Mouse (Mus musculus) effector memory CD4-positive, alpha-beta T cell, adult 5 months (primary cell): ENCODE measurements around the gene B3gnt9. TPM values are rescaled to one million over a fixed set of nuclear protein-coding genes. Genes with fewer than 3 reads are reported as not detected.

Experiments
- polyA plus RNA-seq: library from polyadenylated mRNA; unstranded; fragments of 100-300 nt; shearing (Covaris generic); gene quantifications from one replicate; pipeline ENCODE4 v1.2.1, GENCODE M21; 2017

The B3gnt9 gene
- polyA plus RNA-seq = 0.67 TPM

DNA sequence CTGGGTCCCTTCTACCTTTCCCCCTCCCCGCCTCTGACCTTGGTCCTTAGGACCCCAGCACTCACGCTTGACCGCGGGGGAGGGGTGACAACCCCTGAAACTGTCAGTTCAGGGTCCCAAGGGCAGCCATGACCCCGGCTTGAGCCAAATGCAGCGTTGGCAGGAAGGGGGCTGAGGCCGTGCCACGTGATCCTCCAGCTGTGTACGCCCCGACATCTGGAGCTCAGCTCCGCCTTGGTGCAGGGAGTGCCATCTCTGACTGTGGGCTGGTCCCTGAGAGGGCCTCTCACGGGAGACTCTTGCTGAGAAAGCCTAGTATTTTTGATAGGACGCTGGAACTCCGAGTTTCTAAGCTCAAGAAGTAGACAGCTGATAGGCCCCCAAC, at the start of gene B3gnt9:
TSS of gene B3gnt9 (minus strand) at position 188 of the 385 bp plus-strand sequence.

DNA sequence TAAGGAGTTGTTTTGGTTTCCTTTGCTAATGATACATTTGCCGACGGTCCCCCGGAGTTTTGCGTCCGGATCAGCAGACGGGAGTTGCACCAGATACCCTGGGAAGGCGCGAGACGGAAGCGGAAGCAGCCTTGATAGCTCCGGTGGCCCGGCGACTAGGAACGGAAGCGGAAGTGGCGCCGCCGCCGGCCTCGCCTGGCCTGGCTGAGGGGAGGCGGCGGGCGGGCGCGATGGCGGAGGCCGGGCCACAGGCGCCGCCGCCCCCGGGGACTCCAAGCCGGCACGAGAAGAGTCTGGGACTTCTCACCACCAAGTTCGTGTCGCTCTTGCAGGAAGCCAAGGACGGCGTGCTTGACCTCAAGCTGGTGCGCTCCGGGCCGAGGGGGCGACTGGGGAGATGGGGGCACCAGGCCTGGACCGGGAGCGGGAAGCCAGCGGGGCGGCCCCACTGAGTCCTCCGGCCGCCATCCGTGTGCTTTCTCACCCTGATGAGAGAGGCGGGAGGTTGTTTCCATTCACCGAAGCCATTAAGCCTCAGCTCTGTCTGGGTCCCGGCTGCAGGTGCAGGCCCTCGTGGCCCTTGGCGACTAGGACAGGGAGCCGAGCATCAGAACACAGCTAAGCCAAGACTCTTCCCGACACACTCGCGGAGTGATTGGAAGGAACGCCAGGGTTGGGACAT, 42.7 kb upstream of the B3gnt9 start, which contains the start of gene E2f4:
TSS of gene E2f4 (plus strand) at position 153 of the 682 bp plus-strand sequence.

DNA sequence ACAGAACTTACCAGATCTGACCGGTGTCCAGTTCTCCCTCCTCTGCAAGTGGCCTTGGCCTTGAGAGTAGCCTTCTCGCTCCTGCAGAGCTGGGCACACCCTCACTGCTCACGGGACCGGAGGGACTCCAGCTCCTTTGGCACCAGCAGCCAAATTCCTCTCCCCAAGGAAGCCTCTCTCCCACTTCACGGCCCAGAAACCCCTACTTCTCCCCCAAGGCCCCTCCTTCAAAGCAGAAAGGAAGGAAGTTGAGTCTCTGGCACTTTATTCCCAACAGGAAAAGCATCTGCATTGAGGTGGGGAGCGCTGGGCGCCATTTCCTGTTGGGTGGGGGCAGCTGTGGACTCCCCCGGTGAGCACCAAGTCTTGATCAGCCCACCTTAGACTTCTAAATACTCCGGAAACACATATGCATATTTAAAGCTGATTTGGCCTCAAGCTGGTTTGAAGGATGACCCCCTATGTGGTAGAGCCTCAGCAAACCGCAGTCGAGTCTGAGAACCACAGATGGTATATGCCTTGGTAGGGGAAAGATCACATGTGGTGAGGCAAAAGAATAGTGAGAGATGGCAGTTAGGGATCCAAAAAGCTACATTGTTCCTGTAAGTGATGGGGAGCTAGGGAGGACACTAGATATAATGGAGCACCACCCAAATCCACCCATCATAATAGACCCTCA, 41.1 kb upstream of the B3gnt9 start, which contains the start of gene Exoc3l:
TSS of gene Exoc3l (minus strand) at position 207 of the 679 bp plus-strand sequence.

DNA sequence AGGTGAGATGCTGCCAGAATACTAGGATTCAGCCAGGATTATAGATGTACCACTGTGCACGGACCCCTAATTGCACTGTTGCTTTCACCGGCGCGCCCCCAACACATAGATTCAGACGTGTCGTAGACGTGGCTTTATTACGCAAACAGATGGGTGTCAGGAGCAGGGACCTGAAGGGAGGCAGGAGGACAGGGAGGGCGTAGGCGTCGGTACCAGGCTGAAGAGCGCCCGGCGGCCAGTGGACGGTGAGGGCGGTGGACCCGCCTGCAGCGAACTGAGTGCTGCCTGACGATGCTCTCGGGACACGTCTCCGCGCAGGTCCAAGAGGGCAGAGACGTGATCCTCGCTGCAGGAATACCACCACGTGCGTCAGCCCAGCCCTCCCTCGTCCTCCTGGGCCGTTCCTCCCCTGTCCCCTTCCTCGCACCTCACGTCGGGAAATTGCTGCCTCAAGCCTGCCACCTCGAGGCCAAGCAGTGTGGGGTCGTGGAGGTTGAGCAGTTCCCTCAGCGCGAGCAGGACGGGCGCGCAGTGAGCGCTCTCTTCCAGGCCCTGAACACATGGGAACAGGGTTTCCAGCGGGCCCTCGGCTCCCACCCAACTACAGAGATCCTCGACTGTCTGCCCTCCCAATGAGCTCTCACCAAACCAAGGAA, 35.0 kb upstream of the B3gnt9 start, which contains the start of gene 4931428F04Rik:
TSS of gene 4931428F04Rik (minus strand) at position 60 of the 656 bp plus-strand sequence.

DNA sequence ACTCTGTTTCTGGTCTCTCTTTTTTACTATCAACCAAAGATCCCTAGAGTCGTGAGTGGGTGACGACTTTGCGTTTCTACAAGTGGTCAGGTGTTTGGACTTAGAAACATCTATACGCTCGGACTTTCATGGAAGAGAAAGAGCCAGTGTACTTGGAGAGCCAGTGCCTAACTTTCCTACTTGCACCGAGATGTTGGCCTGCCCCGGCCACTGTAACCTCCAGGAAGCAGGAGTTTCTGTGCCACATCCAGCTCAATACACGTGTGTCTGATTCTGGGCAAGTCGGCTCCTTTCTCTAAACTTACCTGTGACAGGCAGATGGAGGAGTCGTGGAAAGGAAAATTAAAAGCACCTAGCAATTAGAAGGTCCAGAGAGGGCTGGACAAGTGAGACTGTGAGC, 20.9 kb upstream of the B3gnt9 start, which contains the start of gene Nol3:
TSS of gene Nol3 (plus strand) at position 301 of the 400 bp plus-strand sequence.

DNA sequence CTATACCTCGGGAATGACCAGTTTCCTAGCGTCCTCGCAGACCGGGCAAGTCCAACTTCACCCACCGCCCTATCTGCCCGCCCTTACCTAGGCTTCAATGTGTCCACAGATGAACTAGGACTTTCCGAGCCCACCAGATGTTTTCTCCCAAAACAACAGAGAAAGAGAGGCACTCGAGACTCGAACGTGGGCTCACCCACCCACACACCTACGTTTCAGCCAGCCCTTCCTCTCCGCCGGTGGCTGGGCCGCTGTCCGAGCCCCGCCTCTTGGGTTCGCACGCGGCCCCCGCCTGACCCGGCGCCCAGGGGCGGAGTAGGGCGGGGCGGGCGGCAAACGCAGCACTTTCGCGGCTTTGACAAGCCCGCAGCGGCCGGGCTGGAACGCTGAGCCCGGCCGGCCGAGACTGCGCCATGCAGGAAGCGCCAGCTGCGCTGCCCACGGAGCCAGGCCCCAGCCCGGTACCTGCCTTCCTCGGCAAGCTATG, 14.6 kb upstream of the B3gnt9 start, which contains the start of gene Hsf4:
TSS of gene Hsf4 (plus strand) at position 341 of the 487 bp plus-strand sequence.

DNA sequence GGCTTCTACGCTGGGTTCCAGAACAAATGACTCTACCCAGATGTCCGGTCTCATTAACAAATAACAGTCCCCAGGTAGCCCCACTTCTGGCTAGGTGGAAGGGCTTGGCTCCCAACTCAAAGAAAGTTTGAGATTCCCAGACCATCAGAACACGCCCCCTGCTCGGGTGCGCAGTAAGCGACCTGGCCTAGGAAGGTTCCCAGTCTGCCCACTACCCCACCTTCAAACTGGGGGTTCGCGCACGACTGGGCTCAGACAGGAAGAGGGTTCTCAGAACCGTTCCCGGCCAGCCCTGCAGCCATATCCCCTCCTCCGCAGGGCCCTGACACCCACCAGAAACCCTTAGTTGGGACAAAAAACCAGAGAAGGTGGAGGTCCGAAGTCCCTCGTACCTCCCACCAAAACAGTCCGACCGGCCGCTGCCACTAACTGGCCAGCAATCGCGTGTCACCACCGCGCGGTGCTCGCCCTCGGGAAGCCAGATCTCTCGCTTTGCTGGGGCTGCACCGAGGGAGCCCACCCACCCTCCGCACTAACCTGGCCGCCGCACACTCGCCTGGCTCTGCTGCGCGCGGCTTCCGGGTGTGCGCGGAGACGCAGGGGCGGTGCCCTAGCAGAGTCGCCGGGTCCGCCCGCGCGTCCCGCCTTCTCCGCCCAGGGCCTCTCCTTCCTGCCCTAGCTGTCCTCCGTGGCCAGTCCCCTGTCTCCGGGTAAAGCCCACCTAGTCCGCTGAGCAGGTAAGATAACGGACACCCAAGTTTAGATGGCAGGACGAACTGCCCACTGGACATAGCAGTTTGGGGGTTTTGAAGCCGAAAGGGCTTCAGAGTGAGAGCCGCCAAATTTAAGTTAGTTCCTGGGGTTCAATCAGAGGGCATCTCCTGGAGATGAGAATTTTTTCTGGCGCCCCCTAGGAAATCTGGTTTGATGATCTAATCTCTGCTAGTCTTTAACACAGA, 9.3 kb upstream of the B3gnt9 start, which contains the start of the genes Tradd and Fbxl8:
TSS of gene Tradd (minus strand) at position 586 of the 959 bp plus-strand sequence.
TSS of gene Fbxl8 (plus strand) at position 625 of the 959 bp plus-strand sequence.

DNA sequence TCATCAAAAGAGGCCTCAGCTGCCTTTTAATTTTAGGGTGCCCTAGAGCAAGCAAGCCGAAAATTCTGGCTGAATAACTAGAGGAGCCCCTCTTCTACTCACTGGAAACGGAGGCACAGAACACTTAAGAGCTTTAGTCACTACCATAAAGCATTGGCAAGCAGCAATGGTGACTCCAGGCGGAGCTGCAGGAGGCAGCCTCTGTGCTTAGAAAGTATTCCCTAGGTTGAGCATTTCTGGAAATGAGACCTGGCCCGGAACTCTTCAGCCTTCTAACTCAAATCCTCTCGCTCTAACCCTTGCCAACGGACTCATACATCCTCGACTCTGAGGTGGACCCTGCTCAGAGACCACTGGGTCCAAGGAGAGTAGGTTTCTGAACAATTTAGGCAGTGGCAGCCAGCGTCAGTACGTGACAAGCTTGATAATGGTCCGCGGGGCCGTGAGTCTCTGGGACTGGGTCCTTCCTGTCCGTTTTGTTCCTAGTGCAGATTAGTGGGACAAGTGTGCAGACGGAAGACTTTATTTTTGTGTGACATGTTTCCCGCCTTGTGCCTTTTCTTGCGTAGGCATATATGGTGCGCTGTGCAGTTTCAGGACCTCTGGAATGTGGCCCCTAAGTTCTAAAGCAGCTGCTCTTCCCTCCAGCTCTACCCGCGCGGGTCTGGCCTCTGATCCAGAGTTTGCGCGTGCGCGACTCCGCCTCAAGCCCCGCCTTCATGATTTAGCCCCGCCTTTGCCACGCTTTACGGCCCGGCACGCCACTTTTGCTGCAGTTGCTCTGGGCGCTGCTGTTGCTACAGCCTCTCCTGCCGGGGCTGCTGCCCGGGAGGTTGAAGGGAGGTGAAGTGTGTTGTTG, 30.3 kb downstream of the B3gnt9 start, which contains the start of gene D230025D16Rik:
TSS of gene D230025D16Rik (plus strand) at position 733 of the 859 bp plus-strand sequence.

Other genes with a start within 250 kb of the B3gnt9 start
- not detected for gene Ces3a, start 206.6 kb downstream of the B3gnt9 start, polyA plus RNA-seq
- not detected for gene Ces3b, start 171.4 kb downstream of the B3gnt9 start, polyA plus RNA-seq
- not detected for gene Ces4a, start 123.4 kb downstream of the B3gnt9 start, polyA plus RNA-seq
- 91.0 TPM for gene Cbfb, start 84.5 kb downstream of the B3gnt9 start, polyA plus RNA-seq
- 19.4 TPM for gene D230025D16Rik, start 30.0 kb downstream of the B3gnt9 start, polyA plus RNA-seq
- gene Tradd, start 9.5 kb upstream of the B3gnt9 start, polyA plus RNA-seq = 46.7 TPM
- gene Fbxl8, start 9.5 kb upstream of the B3gnt9 start, polyA plus RNA-seq = 9.4 TPM
- 2.4 TPM for gene Hsf4, start 14.6 kb upstream of the B3gnt9 start, polyA plus RNA-seq
- gene Nol3, start 21.0 kb upstream of the B3gnt9 start, polyA plus RNA-seq = not detected
- gene 4931428F04Rik, start 34.7 kb upstream of the B3gnt9 start, polyA plus RNA-seq = 2.6 TPM
- 1.3 TPM for gene Exoc3l, start 40.9 kb upstream of the B3gnt9 start, polyA plus RNA-seq
- 134 TPM for gene E2f4, start 42.5 kb upstream of the B3gnt9 start, polyA plus RNA-seq
- gene Elmo3, start 50.4 kb upstream of the B3gnt9 start, polyA plus RNA-seq = 5.1 TPM
- gene Lrrc29, start 71.1 kb upstream of the B3gnt9 start, polyA plus RNA-seq = 1.1 TPM
- 54.6 TPM for gene Tmem208, start 71.2 kb upstream of the B3gnt9 start, polyA plus RNA-seq
- 0.79 TPM for gene Fhod1, start 92.8 kb upstream of the B3gnt9 start, polyA plus RNA-seq
- 0.12 TPM for gene Slc9a5, start 93.7 kb upstream of the B3gnt9 start, polyA plus RNA-seq
- not detected for gene Plekhg4, start 118.1 kb upstream of the B3gnt9 start, polyA plus RNA-seq
- not detected for gene Kctd19, start 158.3 kb upstream of the B3gnt9 start, polyA plus RNA-seq
- gene Lrrc36, start 158.4 kb upstream of the B3gnt9 start, polyA plus RNA-seq = not detected
- gene Tppp3, start 216.4 kb upstream of the B3gnt9 start, polyA plus RNA-seq = 1.8 TPM
- gene Zdhhc1, start 241.7 kb upstream of the B3gnt9 start, polyA plus RNA-seq = 9.3 TPM